Mouse (Mus musculus) limb, embryonic 14.5 days (tissue): ENCODE data around the gene Fbxo41. TPM values are rescaled to one million over a fixed set of nuclear protein-coding genes. Genes with fewer than 3 reads are reported as not detected.
A peak's percentile ranks its signal among the peaks of the same experiment; 100 is the strongest.

Source experiments
- ATAC-seq: fragments of 200-750 bp; cut with Nextera tagmentation; 2 replicates; pipeline ENCODE4 v1.8.0; 2017; ENCODE audit warnings: low read depth, moderate number of reproducible peaks, moderate TSS enrichment; ENCODE audit not compliant: low FRiP score
- DNase-seq: peaks from one replicate; pipeline ENCODE4 v3.0.0-alpha.2; 2015; ENCODE audit warnings: low spot score
- H3K27ac ChIP-seq: fragments of 300-500 bp; sonication (generic); replicated peaks from 2 replicates; pipeline ENCODE4 v1.5.1; 2014; ENCODE audit warnings: low read depth, mild to moderate bottlenecking, low read length, moderate library complexity, mixed read lengths
- H3K27me3 ChIP-seq: fragments of 300-500 bp; sonication (generic); 2 replicates; pipeline ENCODE4 v1.6.1; 2014; ENCODE audit warnings: low read length, mixed read lengths; ENCODE audit not compliant: control insufficient read depth, insufficient read depth
- H3K36me3 ChIP-seq: fragments of 300-500 bp; sonication (generic); 2 replicates; pipeline ENCODE4 v1.6.1; 2014; ENCODE audit warnings: mild to moderate bottlenecking, low read length, moderate library complexity, mixed read lengths; ENCODE audit not compliant: control insufficient read depth, insufficient read depth
- H3K4me1 ChIP-seq: fragments of 300-500 bp; sonication (generic); 2 replicates; pipeline ENCODE4 v1.6.1; 2014; ENCODE audit warnings: antibody characterized with exemption, low read length, mixed read lengths; ENCODE audit not compliant: control insufficient read depth, insufficient read depth
- H3K4me2 ChIP-seq: fragments of 300-500 bp; sonication (generic); replicated peaks from 2 replicates; pipeline ENCODE4 v1.6.1; 2014; ENCODE audit warnings: low read depth, mild to moderate bottlenecking, low read length, moderate library complexity; ENCODE audit not compliant: severe bottlenecking
- H3K4me3 ChIP-seq: fragments of 300-500 bp; sonication (generic); replicated peaks from 2 replicates; pipeline ENCODE4 v1.5.1; 2014; ENCODE audit warnings: low read length
- H3K9ac ChIP-seq: fragments of 300-500 bp; sonication (generic); 2 replicates; pipeline ENCODE4 v1.6.1; 2014; ENCODE audit warnings: mild to moderate bottlenecking, low read depth, low read length, moderate library complexity; ENCODE audit not compliant: severe bottlenecking
- H3K9me3 ChIP-seq: fragments of 300-500 bp; sonication (generic); 2 replicates; pipeline ENCODE4 v1.6.1; 2016; ENCODE audit warnings: low read length; ENCODE audit not compliant: control insufficient read depth
- POLR2A ChIP-seq: fragments of 200-500 bp; IDR thresholded peaks from 2 replicates; pipeline ENCODE4 v1.8.0; 2012; ENCODE audit warnings: inconsistent platforms, mild to moderate bottlenecking, moderate library complexity, borderline replicate concordance; ENCODE audit not compliant: insufficient read depth, insufficient read length; ENCODE audit errors: extremely low read depth
- WGBS: fragments of 180-500 bp; shearing (Covaris S2); extraction: QIAGEN DNeasy Blood & Tissue Kit; methylation state at CpG from one replicate; pipeline ENCODE4 v1.1.7; 2014; 5-methylcytosine and 5-hydroxymethylcytosine counted together
- polyA plus RNA-seq, 2 experiments: library from polyadenylated mRNA; depleted of rRNA in 1 of 2; stranded (reverse) in 1 of 2; unstranded in 1 of 2; fragments of >200 nt; fragmentation: Nextera tagmentation in 1 of 2; extraction: Ambion mirVana in 1 of 2; gene quantifications; 2 replicates each; pipeline versions ENCODE4 v1.2.1 to v1.2.3; 2012 to 2014

The Fbxo41 gene
- polyA plus RNA-seq, 2 experiments = 0.45 to 1.7 TPM

DNA sequence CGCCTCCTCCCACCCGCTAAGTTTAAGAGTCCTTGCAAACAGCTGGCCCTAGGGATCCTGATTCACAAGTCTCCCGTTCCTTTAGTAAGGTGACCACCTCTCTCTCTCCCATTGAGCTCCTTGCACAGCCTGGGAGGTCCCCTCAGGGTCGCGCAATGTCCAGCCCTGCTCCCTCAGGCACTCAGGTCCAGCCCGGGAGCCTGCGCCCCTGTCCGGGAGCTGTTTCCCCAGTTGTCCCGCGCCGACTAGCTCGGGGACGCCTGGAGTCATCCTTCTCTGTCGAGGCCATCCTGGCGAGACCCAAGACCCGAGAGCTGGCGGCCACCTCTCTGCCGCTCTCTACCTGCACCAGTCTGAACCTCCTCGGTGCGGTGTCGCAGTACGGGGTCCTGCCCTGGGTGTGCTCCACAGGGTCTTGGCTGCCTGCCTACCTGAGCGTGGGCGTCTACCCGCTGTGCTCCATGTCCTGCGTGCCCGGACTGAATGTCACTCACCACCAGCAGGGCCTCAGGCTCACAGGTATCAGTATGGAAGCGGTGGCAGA lies 78.9 kb downstream of the Fbxo41 start, which contains the start of gene Noto:
Noto (plus strand) TSS at position 51 of the 544 bp plus-strand sequence.
- TF ChIP-seq POLR2A = no peak
- Histone ChIP-seq H3K4me3 (no peak within 1 kb of the TSS), H3K27ac (no peak within 1 kb of the TSS), H3K9me3 (no peaks in the 10 kb centered on the region), H3K4me1 (no peaks in the 10 kb centered on the region), H3K9ac (peak within 1 kb of the TSS; percentile 31), H3K27me3 (peaks cover 9% of the 10 kb centered on the region), H3K36me3 (no peaks in the 10 kb centered on the region), H3K4me2 (no peak within 1 kb of the TSS)
- 9% methylated on average over 27 of the region's 28 CpGs for WGBS
- ATAC-seq (no peak), DNase-seq (no peak)

Other genes with a start within 250 kb of the Fbxo41 start
- 5.8 and 7.4 TPM in 2 replicates for gene Sfxn5, start 169.6 kb downstream of the Fbxo41 start, polyA plus RNA-seq (2012; rRNA removed)
- gene Sfxn5, start 169.6 kb downstream of the Fbxo41 start, polyA plus RNA-seq (2014; fragmentation: Nextera tagmentation; extraction: Ambion mirVana) = 6.6 and 9.3 TPM in 2 replicates
- 16.9 and 20.4 TPM in 2 replicates for gene Rab11fip5, start 128.4 kb downstream of the Fbxo41 start, polyA plus RNA-seq (2012; rRNA removed)
- 15.9 and 16.8 TPM in 2 replicates for gene Rab11fip5, start 128.4 kb downstream of the Fbxo41 start, polyA plus RNA-seq (2014; fragmentation: Nextera tagmentation; extraction: Ambion mirVana)
- gene Noto, start 79.1 kb downstream of the Fbxo41 start, polyA plus RNA-seq (2012; rRNA removed) = not detected in 2 replicates
- not detected in 2 replicates for gene Noto, start 79.1 kb downstream of the Fbxo41 start, polyA plus RNA-seq (2014; fragmentation: Nextera tagmentation; extraction: Ambion mirVana)
- gene Smyd5, start 71.0 kb downstream of the Fbxo41 start, polyA plus RNA-seq (2012; rRNA removed) = 69.5 and 76.0 TPM in 2 replicates
- 40.2 and 45.4 TPM in 2 replicates for gene Smyd5, start 71.0 kb downstream of the Fbxo41 start, polyA plus RNA-seq (2014; fragmentation: Nextera tagmentation; extraction: Ambion mirVana)
- 203 and 247 TPM in 2 replicates for gene Cct7, start 51.5 kb downstream of the Fbxo41 start, polyA plus RNA-seq (2012; rRNA removed)
- 416 and 417 TPM in 2 replicates for gene Cct7, start 51.5 kb downstream of the Fbxo41 start, polyA plus RNA-seq (2014; fragmentation: Nextera tagmentation; extraction: Ambion mirVana)
- 27.6 and 30.0 TPM in 2 replicates for gene Pradc1, start 51.0 kb downstream of the Fbxo41 start, polyA plus RNA-seq (2012; rRNA removed)
- 26.8 and 29.6 TPM in 2 replicates for gene Pradc1, start 51.0 kb downstream of the Fbxo41 start, polyA plus RNA-seq (2014; fragmentation: Nextera tagmentation; extraction: Ambion mirVana)
- 0.05 and 0.08 TPM in 2 replicates for gene Egr4, start 10.6 kb upstream of the Fbxo41 start, polyA plus RNA-seq (2012; rRNA removed)
- not detected in 2 replicates for gene Egr4, start 10.6 kb upstream of the Fbxo41 start, polyA plus RNA-seq (2014; fragmentation: Nextera tagmentation; extraction: Ambion mirVana)
- gene Alms1, start 84.5 kb upstream of the Fbxo41 start, polyA plus RNA-seq (2012; rRNA removed) = 4.7 and 4.9 TPM in 2 replicates
- 4.5 and 6.2 TPM in 2 replicates for gene Alms1, start 84.5 kb upstream of the Fbxo41 start, polyA plus RNA-seq (2014; fragmentation: Nextera tagmentation; extraction: Ambion mirVana)
- gene Nat8f7, start 210.2 kb upstream of the Fbxo41 start, polyA plus RNA-seq (2012; rRNA removed) = 0.04 and 0.15 TPM in 2 replicates
- gene Nat8f7, start 210.2 kb upstream of the Fbxo41 start, polyA plus RNA-seq (2014; fragmentation: Nextera tagmentation; extraction: Ambion mirVana) = not detected in 2 replicates